In genomic region chr7:114874032-114874441, GRCm38 (mm10) we compare ENCODE assay signal across 8 mouse cellular contexts.
A peak's percentile ranks its signal among the peaks of the same experiment; 100 is the strongest.
DNase-seq lines count a peak whose midpoint lies in the region; ATAC-seq lines count a peak whose summit lies in the region.

No protein-coding gene starts in this region.

- DNase-seq in frontal cortex, postnatal 25 days (ENCODE audit: low spot score in 2 of 2): no peak
- peak; percentile 12 for DNase-seq in thymus, postnatal 4 days
- no peak for DNase-seq in thymus, postnatal 36 days
- peak; percentile 9 to 49 for DNase-seq in gastrocnemius, adult 8-10 months (ENCODE audit: low spot score in 2 of 2)
- DNase-seq in layer of hippocampus, adult 8-10 months (ENCODE audit: low spot score in 2 of 2): peak; percentile 34 to 69
- DNase-seq in retina, postnatal 1 day: peak; percentile 61

- ATAC-seq in frontal cortex, adult (ENCODE audit: low TSS enrichment): peak; percentile 76; the same call in 1 of the 2 replicates
- ATAC-seq in megakaryocyte-erythroid progenitor cell, adult 5-6 weeks (replicated peaks; ENCODE audit: low FRiP score, low TSS enrichment, poor library complexity, severe bottlenecking): no peak

Comparison
In these comparisons a context has a peak if more than half of its experiments do, and no peak if none do; other contexts are left out.
1. DNase-seq: peak in thymus, postnatal 4 days (single experiment), gastrocnemius, adult 8-10 months (2 of 2), layer of hippocampus, adult 8-10 months (2 of 2) and retina, postnatal 1 day (single experiment); none in frontal cortex, postnatal 25 days (0 of 2) and thymus, postnatal 36 days (0 of 2).